Mouse (Mus musculus): ENCODE results near the gene Gm45140.

GRCm38 (mm10) chr6:87846813-87847212 lies 11.2 kb upstream of the Gm45140 start:
- TF ChIP-seq HCFC1 (IDR thresholded peaks at IDR 0.05; ENCODE audit: borderline replicate concordance, insufficient read depth, low read length) (no peak), ZNF384 (IDR thresholded peaks at IDR 0.05; ENCODE audit: low read depth, low read length) (no peak), CHD2 (IDR thresholded peaks at IDR 0.05; ENCODE audit: low read depth, low read length) (no peak)
